Mouse (Mus musculus) adrenal gland, postnatal 10 days (tissue): ENCODE results near the gene Csnka2ip. TPM values are rescaled to one million over a fixed set of nuclear protein-coding genes. Genes with fewer than 3 reads are reported as not detected.

ENCODE experiments used
- DNase-seq: peaks from one replicate; pipeline ENCODE4 v3.0.0; 2021; ENCODE audit warnings: mixed read lengths
- long read RNA-seq, 2 experiments: library from polyadenylated mRNA; stranded (forward); transcript quantifications; one replicate each; pipeline ENCODE4 v2.0.0; 2021
- total RNA-seq, 2 experiments: library from RNA; stranded (reverse); gene quantifications; 2 replicates each; pipeline ENCODE4 v1.2.3; 2021

Csnka2ip gene
- total RNA-seq: not detected
- long read RNA-seq, experiment 1: 0 reads
- long read RNA-seq, experiment 2: 0 reads

GRCm38 (mm10) chr16:64602308-64602707, at the start of gene Csnka2ip:
TSS of gene Csnka2ip (minus strand) at chr16:64602408.
- no peak for DNase-seq

GRCm38 (mm10) chr16:64649594-64650290, 47.5 kb upstream of the Csnka2ip start:
- no peak for DNase-seq

GRCm38 (mm10) chr16:64647771-64648170, 45.6 kb upstream of the Csnka2ip start:
- no peak for DNase-seq

GRCm38 (mm10) chr16:64635110-64635509, 32.9 kb upstream of the Csnka2ip start:
- no peak for DNase-seq

- DNase-seq: no peak
Observed at GRCm38 (mm10) chr16:64620116-64620515, 17.9 kb upstream of the Csnka2ip start.

GRCm38 (mm10) chr16:64614648-64615047, 12.4 kb upstream of the Csnka2ip start:
- no peak for DNase-seq

GRCm38 (mm10) chr16:64607793-64608192, 5.6 kb upstream of the Csnka2ip start:
- DNase-seq: no peak

- peak; percentile 7 for DNase-seq
Observed at GRCm38 (mm10) chr16:64586825-64587224, 15.4 kb downstream of the Csnka2ip start.

- no peak for DNase-seq
Observed at GRCm38 (mm10) chr16:64586262-64586619, 16.0 kb downstream of the Csnka2ip start.

- no peak for DNase-seq
Observed at GRCm38 (mm10) chr16:64585599-64586261, 16.5 kb downstream of the Csnka2ip start.

GRCm38 (mm10) chr16:64584591-64584990, 17.6 kb downstream of the Csnka2ip start:
- DNase-seq: peak; percentile 9

- no peak for DNase-seq
Observed at GRCm38 (mm10) chr16:64583406-64583805, 18.8 kb downstream of the Csnka2ip start.

- DNase-seq: no peak
Observed at GRCm38 (mm10) chr16:64569496-64569895, 32.7 kb downstream of the Csnka2ip start.

GRCm38 (mm10) chr16:64563081-64563480, 39.1 kb downstream of the Csnka2ip start:
- DNase-seq: no peak

GRCm38 (mm10) chr16:64558518-64558917, 43.7 kb downstream of the Csnka2ip start:
- DNase-seq: no peak

- no peak for DNase-seq
Observed at GRCm38 (mm10) chr16:64526883-64527282, 75.3 kb downstream of the Csnka2ip start.

- DNase-seq: no peak
Observed at GRCm38 (mm10) chr16:64524051-64524645, 78.1 kb downstream of the Csnka2ip start.

GRCm38 (mm10) chr16:64513423-64513822, 88.8 kb downstream of the Csnka2ip start:
- no peak for DNase-seq

Other genes with a start within 250 kb of the Csnka2ip start
- gene 4930453N24Rik, start 168.8 kb upstream of the Csnka2ip start, total RNA-seq: 10 to 100 TPM; 28.4 to 33.0 TPM
- gene Zfp654, start 249.2 kb upstream of the Csnka2ip start, total RNA-seq: 10 to 100 TPM; 15.4 to 16.7 TPM
- 100 to 1,000 TPM; 109 to 115 TPM for gene Cggbp1, start 249.6 kb upstream of the Csnka2ip start, total RNA-seq